Mouse (Mus musculus): Measurements from ENCODE around the gene Cep112. TPM values are rescaled to one million over a fixed set of nuclear protein-coding genes. Genes with fewer than 3 reads are reported as not detected.

Gene Cep112
- polyA plus RNA-seq, 1 experiment from 2014 or later, result 12.4 TPM

DNA sequence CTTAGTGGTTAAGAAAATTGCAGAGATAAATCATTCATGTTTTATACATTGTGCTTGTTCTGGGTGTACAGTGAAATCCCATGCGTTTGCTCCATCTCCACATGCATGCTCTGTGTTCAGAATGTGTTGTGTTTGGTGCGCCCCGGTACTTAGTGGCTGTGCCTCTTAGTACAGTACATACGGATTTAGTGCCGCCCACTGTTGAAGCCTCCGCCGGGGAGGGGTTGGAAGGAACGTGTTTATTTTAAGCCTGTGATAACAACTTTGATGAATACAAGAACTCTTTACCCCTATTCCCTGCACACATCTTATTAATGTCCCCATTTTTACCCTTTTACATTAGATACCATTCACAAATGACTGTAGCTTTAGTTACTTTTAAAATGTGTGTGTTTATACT lies 39.1 kb downstream of the Cep112 start:
- Histone ChIP-seq H3K4me1 (no peaks in the 10 kb centered on the region), H3K36me3 (0 out of 2 replicates have a peak, but pooled peaks cover 4% of the 10 kb centered on the region), H3K9ac (no peak overlapping the region), H3K27ac (no peak overlapping the region), H3K4me2 (replicated peaks) (no peak overlapping the region), H3K4me3 (no peak overlapping the region), H3K27me3 (no peaks in the 10 kb centered on the region), H3K9me3 (replicated peaks) (no peaks in the 10 kb centered on the region)
- WGBS, result 88% methylated on average over 8 of the region's 8 CpGs
- no peak for ATAC-seq (ENCODE audit: low FRiP score)

DNA sequence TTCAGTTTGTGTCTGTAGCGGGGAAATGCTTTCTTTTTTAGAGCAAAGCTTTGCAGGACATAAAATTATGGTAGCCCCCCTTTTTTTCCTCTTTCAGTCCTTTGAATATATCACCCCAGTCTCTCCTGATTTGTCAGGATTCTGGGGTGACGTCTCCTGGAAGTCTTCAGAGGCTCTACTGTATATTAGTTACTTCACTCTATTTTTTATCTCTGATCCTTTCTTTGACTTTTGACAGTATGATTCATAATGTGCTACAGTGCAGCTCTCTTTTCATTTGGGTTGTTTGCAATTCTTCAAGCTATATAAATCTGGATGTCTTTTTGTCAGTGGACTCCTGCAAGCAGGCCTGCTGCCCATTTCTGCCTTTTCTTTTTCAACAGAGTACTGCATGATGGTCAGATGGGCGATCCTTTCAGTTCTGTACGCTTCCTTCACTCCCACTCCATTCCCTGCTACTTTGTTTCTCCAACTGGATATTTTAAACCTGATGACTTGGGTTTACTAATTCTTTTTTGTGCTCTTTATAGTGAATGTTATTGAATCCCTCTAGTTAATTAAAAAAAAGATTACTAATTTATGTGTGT lies 39.8 kb downstream of the Cep112 start:
- H3K27ac ChIP-seq, result no peak overlapping the region
- no peaks in the 10 kb centered on the region for H3K4me1 ChIP-seq
- no peak overlapping the region for H3K4me3 ChIP-seq
- no peaks in the 10 kb centered on the region for H3K9me3 ChIP-seq (replicated peaks)
- H3K4me2 ChIP-seq (replicated peaks), result no peak overlapping the region
- WGBS, result 85% methylated on average over 4 of the region's 4 CpGs
- no peak overlapping the region for H3K9ac ChIP-seq
- no peak for ATAC-seq (ENCODE audit: low FRiP score)
- H3K27me3 ChIP-seq, result no peaks in the 10 kb centered on the region
- 0 out of 2 replicates have a peak, but pooled peaks cover 4% of the 10 kb centered on the region for H3K36me3 ChIP-seq

DNA sequence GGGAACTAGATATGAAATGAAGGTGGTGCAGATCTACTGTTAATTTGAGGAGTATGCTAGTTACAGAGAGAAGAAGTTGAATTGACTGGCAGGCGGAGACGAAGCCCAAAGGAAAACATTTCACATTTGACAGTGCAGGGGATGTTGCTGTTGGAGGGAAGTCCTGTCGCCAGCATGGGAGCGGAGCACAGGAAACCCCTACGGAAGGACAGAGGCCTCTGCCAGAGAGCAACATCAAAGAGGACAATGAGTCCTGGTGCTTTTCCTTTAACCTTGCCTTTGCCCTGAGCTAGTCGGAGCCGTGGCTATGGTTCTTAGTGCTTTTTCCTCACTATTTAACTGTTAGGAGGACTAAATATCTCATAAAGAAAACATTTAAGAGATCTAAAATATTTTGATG lies 50.7 kb downstream of the Cep112 start:
- Histone ChIP-seq H3K9ac (no peak overlapping the region), H3K4me2 (replicated peaks) (no peak overlapping the region), H3K4me1 (no peaks in the 10 kb centered on the region), H3K27me3 (no peaks in the 10 kb centered on the region), H3K27ac (no peak overlapping the region), H3K9me3 (replicated peaks) (no peaks in the 10 kb centered on the region), H3K36me3 (no peaks in the 10 kb centered on the region), H3K4me3 (no peak overlapping the region)
- WGBS, result 72% methylated on average over 7 of the region's 7 CpGs
- no peak for ATAC-seq (ENCODE audit: low FRiP score)

DNA sequence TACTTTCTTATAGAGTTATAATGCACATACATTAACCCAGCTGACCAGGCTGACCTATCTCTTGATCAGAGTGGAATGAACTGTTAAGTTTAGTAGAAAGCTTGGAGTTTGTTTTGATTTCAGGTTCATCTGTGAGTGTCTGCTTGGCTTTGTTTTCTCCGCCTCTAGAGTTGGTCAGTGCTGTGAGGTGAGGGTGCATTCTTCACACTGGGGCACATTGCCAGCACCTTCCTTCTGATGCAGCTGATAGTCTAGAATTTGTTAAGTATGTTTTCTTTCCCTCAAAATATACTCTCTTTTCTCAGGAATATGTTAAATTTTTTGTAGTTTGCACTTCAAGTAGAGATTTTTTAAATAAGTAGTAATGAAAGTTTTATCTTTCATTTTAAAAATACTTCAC lies 51.2 kb downstream of the Cep112 start:
- Histone ChIP-seq H3K4me3 (no peak overlapping the region), H3K36me3 (no peaks in the 10 kb centered on the region), H3K4me1 (no peaks in the 10 kb centered on the region), H3K9me3 (replicated peaks) (no peaks in the 10 kb centered on the region), H3K9ac (no peak overlapping the region), H3K27ac (no peak overlapping the region), H3K27me3 (no peaks in the 10 kb centered on the region), H3K4me2 (replicated peaks) (no peak overlapping the region)
- 68% methylated on average over 1 of the region's 1 CpGs for WGBS
- ATAC-seq (ENCODE audit: low FRiP score), result no peak

DNA sequence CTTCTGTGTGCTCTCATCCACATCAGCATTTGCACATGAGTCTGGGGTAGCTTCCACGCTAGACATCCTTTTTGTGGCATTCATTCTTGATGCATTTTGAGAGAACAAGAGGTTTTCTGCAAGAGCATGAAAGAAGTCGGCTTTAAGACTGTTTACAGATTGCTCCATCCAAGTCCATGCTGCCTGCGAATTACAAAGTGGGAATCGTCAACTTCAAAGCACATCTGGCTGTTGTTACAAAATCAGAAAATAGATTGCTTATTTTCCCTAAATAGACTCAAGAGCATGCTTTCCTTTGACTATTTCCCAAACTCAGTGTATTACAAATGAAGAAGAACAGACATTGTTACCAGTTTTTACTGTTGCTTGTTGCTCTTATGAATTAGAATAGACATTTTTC lies 59.0 kb downstream of the Cep112 start:
- no peak for ATAC-seq (ENCODE audit: low FRiP score)
- Histone ChIP-seq H3K27ac (no peak overlapping the region), H3K9ac (no peak overlapping the region), H3K9me3 (replicated peaks) (no peaks in the 10 kb centered on the region), H3K4me1 (no peaks in the 10 kb centered on the region), H3K4me2 (replicated peaks) (no peak overlapping the region), H3K36me3 (no peaks in the 10 kb centered on the region), H3K27me3 (no peaks in the 10 kb centered on the region), H3K4me3 (no peak overlapping the region)
- WGBS, result 72% methylated on average over 4 of the region's 4 CpGs

DNA sequence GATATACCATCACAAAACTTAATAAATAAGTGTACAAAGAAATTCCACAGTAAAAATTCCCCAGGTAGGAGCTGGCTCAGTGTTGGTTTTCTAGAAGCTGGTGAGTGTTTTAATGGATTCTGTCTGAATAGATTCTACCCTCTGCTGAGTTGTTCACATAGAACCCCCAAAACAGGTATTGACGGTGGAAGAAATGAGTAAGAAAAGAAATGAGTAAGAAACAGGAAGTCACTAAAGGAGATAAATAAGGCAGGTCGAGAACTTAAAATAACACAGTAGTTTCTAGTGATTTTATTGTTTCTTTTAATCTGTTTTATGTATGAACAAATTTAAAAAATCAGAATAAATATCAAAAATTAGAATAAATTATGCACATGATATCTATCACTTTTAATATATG lies 63.3 kb downstream of the Cep112 start:
- no peaks in the 10 kb centered on the region for H3K36me3 ChIP-seq
- no peak for ATAC-seq (ENCODE audit: low FRiP score)
- H3K27me3 ChIP-seq, result no peaks in the 10 kb centered on the region
- no peaks in the 10 kb centered on the region for H3K9me3 ChIP-seq (replicated peaks)
- H3K9ac ChIP-seq, result no peak overlapping the region
- H3K4me2 ChIP-seq (replicated peaks), result no peak overlapping the region
- no peaks in the 10 kb centered on the region for H3K4me1 ChIP-seq
- H3K27ac ChIP-seq, result no peak overlapping the region
- no peak overlapping the region for H3K4me3 ChIP-seq
- WGBS, result 86% methylated on average over 2 of the region's 2 CpGs

DNA sequence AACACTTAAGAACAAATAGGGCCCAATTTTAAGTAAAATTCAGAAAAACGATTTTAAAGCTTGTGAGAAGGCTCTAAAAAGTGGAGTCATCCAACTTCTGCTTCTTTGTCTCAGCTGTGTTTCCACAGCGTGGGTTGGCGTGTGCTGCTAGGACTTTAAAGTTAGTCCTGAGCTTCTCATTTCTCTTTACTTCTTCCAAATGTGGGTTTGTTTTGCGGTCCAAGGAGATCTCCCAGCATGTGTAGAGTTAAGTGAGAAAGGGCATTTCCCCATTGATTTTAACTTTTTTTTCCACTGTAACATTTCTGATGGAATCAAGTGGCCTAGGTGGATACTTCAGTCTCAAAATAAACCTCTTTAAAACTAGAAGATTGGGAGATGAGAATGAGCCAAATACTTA lies 64.9 kb downstream of the Cep112 start:
- ATAC-seq (ENCODE audit: low FRiP score), result no peak
- H3K36me3 ChIP-seq, result no peaks in the 10 kb centered on the region
- H3K9me3 ChIP-seq (replicated peaks), result no peaks in the 10 kb centered on the region
- no peak overlapping the region for H3K9ac ChIP-seq
- H3K27me3 ChIP-seq, result no peaks in the 10 kb centered on the region
- no peak overlapping the region for H3K4me3 ChIP-seq
- H3K27ac ChIP-seq, result no peak overlapping the region
- 94% methylated on average over 4 of the region's 4 CpGs for WGBS
- no peaks in the 10 kb centered on the region for H3K4me1 ChIP-seq
- H3K4me2 ChIP-seq (replicated peaks), result no peak overlapping the region

DNA sequence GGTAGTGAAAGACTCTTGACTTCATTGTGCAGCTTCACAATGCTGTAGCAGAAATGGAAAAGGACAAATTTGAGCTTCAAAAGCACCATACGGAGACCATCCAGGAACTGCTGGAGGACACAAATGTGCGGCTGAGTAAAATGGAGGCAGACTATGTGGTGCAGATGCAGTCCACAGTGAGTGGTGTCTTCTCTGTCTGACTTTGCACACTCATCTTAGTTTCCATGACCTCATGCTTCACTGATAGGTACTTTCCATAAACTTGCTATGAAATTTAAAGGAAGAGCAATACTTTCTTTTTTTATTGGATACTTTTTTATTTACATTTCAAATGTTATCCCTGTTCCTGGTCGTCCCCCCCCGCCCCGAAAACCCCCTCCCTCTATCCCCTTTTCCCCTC lies 83.2 kb downstream of the Cep112 start:
- H3K36me3 ChIP-seq, result no peaks in the 10 kb centered on the region
- H3K4me1 ChIP-seq, result no peaks in the 10 kb centered on the region
- no peak overlapping the region for H3K4me2 ChIP-seq (replicated peaks)
- 90% methylated on average over 5 of the region's 5 CpGs for WGBS
- no peaks in the 10 kb centered on the region for H3K9me3 ChIP-seq (replicated peaks)
- no peak overlapping the region for H3K27ac ChIP-seq
- H3K4me3 ChIP-seq, result no peak overlapping the region
- H3K27me3 ChIP-seq, result no peaks in the 10 kb centered on the region
- no peak overlapping the region for H3K9ac ChIP-seq
- no peak for ATAC-seq (ENCODE audit: low FRiP score)

DNA sequence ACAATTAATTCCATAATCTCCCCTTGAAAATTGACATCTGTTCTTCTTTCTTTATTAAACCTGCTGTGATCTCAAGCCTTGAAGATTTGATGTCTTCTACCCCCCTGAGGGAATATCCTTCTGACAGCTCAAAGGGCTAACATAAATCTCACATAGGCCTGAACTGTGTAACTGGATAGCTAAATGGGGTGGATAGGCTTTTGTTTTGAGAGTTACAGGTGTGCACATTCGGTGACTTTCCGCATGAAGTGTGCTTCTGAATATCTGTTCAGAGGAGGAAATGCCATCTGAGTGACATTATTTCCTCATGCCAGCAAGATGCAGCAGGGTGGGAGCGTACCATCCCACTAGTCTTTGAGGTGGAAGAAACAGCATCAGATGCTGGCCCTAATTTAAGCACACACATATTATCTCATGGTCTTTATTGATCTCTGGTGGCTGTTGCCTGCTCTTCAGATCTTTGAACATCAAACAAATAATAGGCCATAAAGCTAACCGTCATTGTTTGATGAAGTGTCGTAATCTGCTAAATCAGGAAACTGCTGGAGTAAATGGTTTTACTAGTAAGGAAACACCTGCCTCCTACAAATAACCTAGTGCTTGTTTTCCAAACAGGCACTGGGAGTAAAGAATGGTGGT lies 102.9 kb downstream of the Cep112 start:
- Histone ChIP-seq H3K9me3 (replicated peaks) (no peaks in the 10 kb centered on the region), H3K4me3 (no peak overlapping the region), H3K4me2 (replicated peaks) (no peak overlapping the region), H3K36me3 (no peaks in the 10 kb centered on the region), H3K27ac (no peak overlapping the region), H3K27me3 (no peaks in the 10 kb centered on the region), H3K4me1 (no peaks in the 10 kb centered on the region; the same call in 1 of the 2 replicates), H3K9ac (no peak overlapping the region)
- ATAC-seq (ENCODE audit: low FRiP score), result no peak
- 74% methylated on average over 5 of the region's 5 CpGs for WGBS

DNA sequence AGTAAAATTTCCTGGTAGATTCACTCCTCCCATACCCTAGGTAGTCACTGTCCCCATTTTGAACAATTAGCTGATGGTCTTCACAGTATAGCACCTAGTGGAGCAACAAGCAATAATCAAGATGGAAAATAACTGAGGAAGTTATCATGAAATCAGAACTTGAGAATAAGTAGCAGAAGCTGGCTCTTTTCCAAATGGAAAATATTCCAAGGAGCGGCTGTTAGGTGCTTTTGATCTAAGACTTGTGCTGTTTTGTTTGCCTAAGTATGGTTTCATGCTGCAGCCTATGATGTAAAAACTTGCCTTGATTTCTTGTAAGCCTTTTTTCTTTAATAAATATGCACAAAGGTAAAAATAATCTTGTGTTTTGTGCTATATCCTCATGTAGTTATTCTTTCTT lies 107.9 kb downstream of the Cep112 start:
- Histone ChIP-seq H3K27me3 (no peaks in the 10 kb centered on the region), H3K36me3 (no peaks in the 10 kb centered on the region), H3K4me3 (no peak overlapping the region), H3K4me1 (no peaks in the 10 kb centered on the region), H3K9ac (no peak overlapping the region), H3K4me2 (replicated peaks) (no peak overlapping the region), H3K9me3 (replicated peaks) (no peaks in the 10 kb centered on the region), H3K27ac (no peak overlapping the region)
- ATAC-seq (ENCODE audit: low FRiP score), result no peak
- 79% methylated on average over 1 of the region's 1 CpGs for WGBS

DNA sequence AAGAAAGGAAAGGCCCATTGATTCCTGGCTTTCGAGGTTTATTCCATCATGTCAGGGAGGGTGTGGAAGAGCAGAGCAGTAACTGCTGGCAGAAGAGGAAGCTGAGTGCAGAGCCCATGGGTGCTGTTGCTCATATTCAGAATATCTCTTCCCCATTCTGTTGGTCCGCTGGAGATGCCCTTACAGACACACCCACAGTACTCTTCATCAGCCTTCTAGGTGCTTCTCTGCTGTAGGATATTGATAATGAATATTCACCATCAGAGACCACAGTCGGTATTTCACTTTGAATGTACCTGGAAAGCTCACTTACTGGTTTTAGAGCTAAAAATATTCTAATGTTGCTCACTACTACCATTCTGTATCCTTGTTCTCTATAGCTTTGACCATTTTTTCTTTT lies 109.0 kb downstream of the Cep112 start:
- Histone ChIP-seq H3K9ac (no peak overlapping the region), H3K4me1 (no peaks in the 10 kb centered on the region), H3K36me3 (no peaks in the 10 kb centered on the region), H3K27ac (no peak overlapping the region), H3K9me3 (replicated peaks) (no peaks in the 10 kb centered on the region), H3K27me3 (no peaks in the 10 kb centered on the region), H3K4me2 (replicated peaks) (no peak overlapping the region), H3K4me3 (no peak overlapping the region)
- 94% methylated on average over 3 of the region's 3 CpGs for WGBS
- no peak for ATAC-seq (ENCODE audit: low FRiP score)

DNA sequence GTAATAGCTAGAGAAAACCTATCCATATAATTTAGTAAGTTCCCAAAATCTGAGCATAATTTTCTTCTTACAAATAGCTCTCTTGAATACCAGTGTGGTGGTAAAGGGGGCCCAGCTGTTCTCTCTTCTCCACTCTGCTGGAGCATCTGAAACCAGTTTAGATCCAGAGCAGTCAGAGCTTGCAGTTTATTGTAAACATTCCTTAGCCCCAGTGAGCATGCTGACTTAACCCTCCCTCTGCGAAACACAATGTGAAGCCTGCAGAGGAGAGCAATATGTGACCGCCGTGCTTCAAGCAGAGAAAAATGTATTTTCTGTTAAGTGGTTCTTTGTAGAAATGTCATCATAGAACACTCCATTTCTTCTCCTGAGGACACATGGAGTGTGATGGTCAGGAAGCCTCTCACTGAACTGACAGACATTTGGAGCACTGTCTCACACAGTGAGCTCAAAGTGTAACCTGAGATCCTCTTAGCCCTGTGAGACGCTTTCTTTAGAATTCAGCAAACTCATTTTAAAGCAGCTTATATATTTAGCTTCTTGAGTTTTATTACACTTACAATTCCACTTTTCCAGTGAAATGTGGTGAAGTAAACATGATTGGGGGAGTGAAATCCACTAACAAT lies 128.1 kb downstream of the Cep112 start:
- H3K9ac ChIP-seq, result no peak overlapping the region
- no peak overlapping the region for H3K4me3 ChIP-seq
- no peaks in the 10 kb centered on the region for H3K36me3 ChIP-seq
- no peaks in the 10 kb centered on the region for H3K9me3 ChIP-seq (replicated peaks)
- no peak overlapping the region for H3K4me2 ChIP-seq (replicated peaks)
- ATAC-seq (ENCODE audit: low FRiP score), result no peak
- 0 out of 2 replicates have a peak, but pooled peaks cover 4% of the 10 kb centered on the region for H3K4me1 ChIP-seq
- WGBS, result 7% methylated on average over 4 of the region's 4 CpGs
- no peak overlapping the region for H3K27ac ChIP-seq
- H3K27me3 ChIP-seq, result no peaks in the 10 kb centered on the region

DNA sequence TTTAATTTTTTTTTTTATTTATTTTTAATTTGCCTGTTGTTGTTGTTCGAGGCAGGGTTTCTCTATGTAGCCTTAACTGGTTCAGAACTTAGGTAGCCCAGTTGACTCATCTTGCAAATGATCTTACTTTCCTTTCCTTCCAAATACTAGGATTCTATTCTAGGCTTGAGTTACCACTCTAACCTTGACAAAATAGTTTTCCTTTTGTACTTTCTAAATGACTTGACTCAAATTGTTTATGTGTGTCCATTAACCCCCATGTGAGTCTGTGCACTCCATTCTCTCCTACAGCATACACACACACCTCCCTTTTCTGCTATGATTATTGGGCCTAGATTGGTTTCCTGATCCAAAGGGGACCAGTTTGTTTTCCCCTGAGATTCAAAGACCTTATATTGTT lies 128.9 kb downstream of the Cep112 start:
- 0 out of 2 replicates have a peak, but pooled peaks cover 4% of the 10 kb centered on the region for H3K4me1 ChIP-seq
- no peak overlapping the region for H3K27ac ChIP-seq
- H3K4me2 ChIP-seq (replicated peaks), result no peak overlapping the region
- H3K9me3 ChIP-seq (replicated peaks), result no peaks in the 10 kb centered on the region
- H3K9ac ChIP-seq, result no peak overlapping the region
- H3K27me3 ChIP-seq, result no peaks in the 10 kb centered on the region
- H3K36me3 ChIP-seq, result no peaks in the 10 kb centered on the region
- no peak for ATAC-seq (ENCODE audit: low FRiP score)
- 81% methylated on average over 1 of the region's 1 CpGs for WGBS
- H3K4me3 ChIP-seq, result no peak overlapping the region

Measured in hindbrain, embryonic 12.5 days (tissue).